Mouse (Mus musculus) embryonic fibroblast, embryonic 13.5 days (primary cell): Measurements from ENCODE around the gene Cradd.

Experiments
- CTCF ChIP-seq: IDR thresholded peaks from 2 replicates; pipeline ENCODE4 v1.5.1; 2011; ENCODE audit warnings: mild to moderate bottlenecking, control low read depth, low read length, moderate library complexity, borderline replicate concordance; ENCODE audit not compliant: insufficient read depth
- POLR2A ChIP-seq: IDR thresholded peaks from 2 replicates; pipeline ENCODE4 v1.6.1; 2011; ENCODE audit warnings: low read depth, mild to moderate bottlenecking, control low read depth, low read length, moderate library complexity

- TF ChIP-seq POLR2A, result no peak
- TF ChIP-seq CTCF, result no peak
These were observed 65.3 kb downstream of the Cradd start for GRCm38 (mm10) chr10:95258471-95259155.
